22 mouse cellular contexts compared by ENCODE assay signal in the genomic region with DNA sequence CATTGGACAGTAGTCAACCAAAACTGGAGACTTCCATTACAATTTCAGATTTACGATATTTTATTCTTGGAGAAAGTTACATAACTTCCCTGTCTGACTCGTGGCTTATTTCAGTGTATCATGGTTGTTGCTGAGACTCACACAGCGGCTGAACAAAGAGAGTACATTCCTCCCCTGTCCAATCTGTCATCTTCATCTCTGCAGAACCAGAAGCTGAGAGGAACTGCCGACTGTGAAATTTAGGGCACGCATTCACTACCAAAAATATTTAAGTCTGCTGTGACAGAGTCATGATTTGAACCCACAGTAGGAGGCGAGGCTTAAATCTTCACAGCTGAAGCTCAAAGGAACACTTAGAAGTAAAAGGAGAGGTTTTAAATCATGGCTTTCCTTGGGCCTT.
DNase-seq lines count a peak whose midpoint lies in the region; ATAC-seq lines count a peak whose summit lies in the region.
"Had no signal": no experiment of that assay in that cellular context is flagged by ENCODE, and none has a peak within 500 bp of the region (broad histone marks: within the 10 kb centered on the region; RNA-seq: fewer than 3 reads in every experiment).

No protein-coding gene starts in this region.

- H3K27ac ChIP-seq in midbrain, embryonic 10.5 days (replicated peaks): peak overlapping the region; percentile 59
- H3K27ac ChIP-seq in midbrain, embryonic 16.5 days (ENCODE audit: low read length): no peak overlapping the region
- H3K27ac ChIP-seq: embryonic facial prominence, embryonic 12.5 days; limb, embryonic 10.5 days; midbrain, embryonic 12.5 days had no signal

- ATAC-seq in frontal cortex, adult (ENCODE audit: low TSS enrichment): peak; percentile 85
- ATAC-seq in midbrain, embryonic 16.5 days: no peak
- ATAC-seq: hindbrain, embryonic 16.5 days had no signal

- no peak overlapping the region for H3K4me3 ChIP-seq in midbrain, embryonic 10.5 days
- H3K4me3 ChIP-seq in midbrain, embryonic 16.5 days (ENCODE audit: low read depth, low read length): no peak overlapping the region
- H3K4me3 ChIP-seq: embryonic facial prominence, embryonic 12.5 days; limb, embryonic 10.5 days; midbrain, embryonic 12.5 days had no signal

- H3K9ac ChIP-seq in midbrain, embryonic 16.5 days (ENCODE audit: low read depth, low read length): no peak overlapping the region
- H3K9ac ChIP-seq: embryonic facial prominence, embryonic 12.5 days; lung, embryonic 14.5 days; midbrain, embryonic 12.5 days had no signal

- DNase-seq in frontal cortex, postnatal 14 days (ENCODE audit: low spot score in 2 of 2): no peak
- DNase-seq in midbrain, embryonic 10.5 days (ENCODE audit: low spot score): no peak
- peak; percentile 73 for DNase-seq in layer of hippocampus, adult 9-11 months
- DNase-seq in right cerebral cortex, postnatal 36 days (ENCODE audit: low spot score in 2 of 2): peak; percentile 49 to 83
- DNase-seq in spleen, postnatal 36 days (ENCODE audit: low spot score in 2 of 2): no peak
- no peak for DNase-seq in thymus, adult 18-20 months
- DNase-seq: adrenal gland, postnatal 14 days; cerebellum, adult 2 months; heart, postnatal 14 days; kidney, adult 11 months; kidney, postnatal 14 days; lung, embryonic 14.5 days; lung, postnatal 4 days; thymus, postnatal 36 days had no signal

- 70% methylated on average over 6 of the region's 6 CpGs for WGBS in midbrain, embryonic 10.5 days
- WGBS in midbrain, embryonic 16.5 days: 51% methylated on average over 6 of the region's 6 CpGs

- no peak overlapping the region for H3K4me2 ChIP-seq in midbrain, embryonic 16.5 days (ENCODE audit: low read length)
- H3K4me2 ChIP-seq: embryonic facial prominence, embryonic 12.5 days; heart, embryonic 11.5 days; liver, embryonic 11.5 days; lung, embryonic 14.5 days; midbrain, embryonic 12.5 days had no signal

- peaks cover 55% of the 10 kb centered on the region for H3K4me1 ChIP-seq in midbrain, embryonic 10.5 days
- peaks cover 34% of the 10 kb centered on the region for H3K4me1 ChIP-seq in midbrain, embryonic 16.5 days (ENCODE audit: control insufficient read depth, insufficient read depth, low read length)

- H3K27me3 ChIP-seq in midbrain, embryonic 10.5 days (ENCODE audit: low read depth, poor library complexity, severe bottlenecking): no peaks in the 10 kb centered on the region
- no peaks in the 10 kb centered on the region for H3K27me3 ChIP-seq in midbrain, embryonic 16.5 days (ENCODE audit: control insufficient read depth, insufficient read depth, low read depth, low read length)
- H3K27me3 ChIP-seq: embryonic facial prominence, embryonic 12.5 days; midbrain, embryonic 12.5 days had no signal

- H3K36me3 ChIP-seq in midbrain, embryonic 10.5 days: no peaks in the 10 kb centered on the region
- no peaks in the 10 kb centered on the region for H3K36me3 ChIP-seq in midbrain, embryonic 16.5 days (ENCODE audit: control insufficient read depth, insufficient read depth, low read length)
- H3K36me3 ChIP-seq: embryonic facial prominence, embryonic 12.5 days; limb, embryonic 10.5 days; midbrain, embryonic 12.5 days had no signal

- no peaks in the 10 kb centered on the region for H3K9me3 ChIP-seq in midbrain, embryonic 10.5 days (replicated peaks)
- H3K9me3 ChIP-seq in midbrain, embryonic 16.5 days (replicated peaks; ENCODE audit: control insufficient read depth, low read length, poor library complexity, severe bottlenecking): no peaks in the 10 kb centered on the region
- H3K9me3 ChIP-seq: embryonic facial prominence, embryonic 12.5 days; limb, embryonic 10.5 days; midbrain, embryonic 12.5 days had no signal

Comparison
In these comparisons a context has a peak if more than half of its experiments do, and no peak if none do; other contexts are left out.
1. DNase-seq: peak in layer of hippocampus, adult 9-11 months (single experiment) and right cerebral cortex, postnatal 36 days (2 of 2); none in frontal cortex, postnatal 14 days (0 of 2), midbrain, embryonic 10.5 days (single experiment), spleen, postnatal 36 days (0 of 2) and thymus, adult 18-20 months (0 of 2).